Mouse (Mus musculus) lung, adult 2 months (tissue): ENCODE data around the gene Mplkip. TPM values are rescaled to one million over a fixed set of nuclear protein-coding genes. Genes with fewer than 3 reads are reported as not detected.

Experiments
- DNase-seq: peaks from one replicate; pipeline ENCODE4 v3.0.0; 2022
- H3K4me1 ChIP-seq: fragments of 200-500 bp; 2 replicates; pipeline ENCODE4 v1.6.1; 2011; ENCODE audit warnings: low read length; ENCODE audit not compliant: control insufficient read depth, insufficient read depth
- H3K4me3 ChIP-seq: fragments of 200-500 bp; replicated peaks from 2 replicates; pipeline ENCODE3; 2011; ENCODE audit warnings: low read depth, mild to moderate bottlenecking, control low read depth, low read length; ENCODE audit errors: extremely low read depth
- CTCF ChIP-seq: fragments of 200-500 bp; IDR thresholded peaks from 2 replicates; pipeline ENCODE4 v1.5.1; 2011; ENCODE audit warnings: mild to moderate bottlenecking, low read length, control low read depth; ENCODE audit not compliant: insufficient read depth
- POLR2A ChIP-seq: fragments of 200-500 bp; IDR thresholded peaks from 2 replicates; pipeline ENCODE4 v1.6.1; 2011; ENCODE audit warnings: low read depth, mild to moderate bottlenecking, control low read depth, low read length, borderline replicate concordance; ENCODE audit errors: extremely low read depth
- WGBS: fragments of 180-500 bp; shearing (Covaris S2); methylation state at CpG from one replicate; pipeline ENCODE4 v1.1.7; 2018; 5-methylcytosine and 5-hydroxymethylcytosine counted together
- polyA plus RNA-seq: library from polyadenylated mRNA; depleted of rRNA; stranded (reverse); fragments of >200 nt; gene quantifications from 2 replicates; pipeline ENCODE4 v1.2.3, GENCODE M21; 2012; rRNA removed

The Mplkip gene
- polyA plus RNA-seq, 1 experiment: 8.9 TPM

GRCm38 (mm10) chr13:17700090-17700715, 5.2 kb downstream of the Mplkip start:
- Histone ChIP-seq H3K4me1 (no peaks in the 10 kb centered on the region), H3K4me3 (no peak overlapping the region)
- WGBS: 80% methylated on average over 3 of the region's 3 CpGs
- no peak for DNase-seq
- TF ChIP-seq CTCF (no peak), POLR2A (no peak)

- DNase-seq: no peak
- no peak overlapping the region for H3K4me3 ChIP-seq
Observed at GRCm38 (mm10) chr13:17701322-17701721, 6.3 kb downstream of the Mplkip start.

GRCm38 (mm10) chr13:17702311-17702710, 7.3 kb downstream of the Mplkip start:
- TF ChIP-seq CTCF (no peak), POLR2A (no peak)
- DNase-seq: no peak
- Histone ChIP-seq H3K4me3 (no peak overlapping the region), H3K4me1 (no peaks in the 10 kb centered on the region)

More at GRCm38 (mm10) chr13:17701322-17701721, 6.3 kb downstream of the Mplkip start:
- no peaks in the 10 kb centered on the region for H3K4me1 ChIP-seq
- TF ChIP-seq CTCF: no peak
- TF ChIP-seq POLR2A: no peak

- Histone ChIP-seq H3K4me3 (no peak overlapping the region), H3K4me1 (no peaks in the 10 kb centered on the region)
- DNase-seq: no peak
- TF ChIP-seq POLR2A (no peak), CTCF (no peak)
- 50% methylated on average over 6 of the region's 6 CpGs for WGBS
Observed at GRCm38 (mm10) chr13:17705188-17705826, 10.3 kb downstream of the Mplkip start.

GRCm38 (mm10) chr13:17708784-17709311, 13.9 kb downstream of the Mplkip start:
- WGBS: 89% methylated on average over 5 of the region's 5 CpGs
- no peak for DNase-seq
- H3K4me1 ChIP-seq: no peaks in the 10 kb centered on the region
- no peak overlapping the region for H3K4me3 ChIP-seq
- TF ChIP-seq CTCF: no peak
- TF ChIP-seq POLR2A: no peak

- TF ChIP-seq POLR2A: no peak
- TF ChIP-seq CTCF: no peak
- Histone ChIP-seq H3K4me3 (no peak overlapping the region), H3K4me1 (no peaks in the 10 kb centered on the region)
- DNase-seq: no peak
- WGBS: 89% methylated on average over 1 of the region's 1 CpGs
Observed at GRCm38 (mm10) chr13:17717357-17717756, 22.4 kb downstream of the Mplkip start.

- Histone ChIP-seq H3K4me1 (no peaks in the 10 kb centered on the region), H3K4me3 (no peak overlapping the region)
- 75% methylated on average over 4 of the region's 4 CpGs for WGBS
- DNase-seq: no peak
- no peak for TF ChIP-seq POLR2A
- TF ChIP-seq CTCF: no peak
Observed at GRCm38 (mm10) chr13:17727922-17728321, 32.9 kb downstream of the Mplkip start.

GRCm38 (mm10) chr13:17728798-17729197, 33.8 kb downstream of the Mplkip start:
- Histone ChIP-seq H3K4me3 (no peak overlapping the region), H3K4me1 (no peaks in the 10 kb centered on the region)
- WGBS: 87% methylated on average over 3 of the region's 3 CpGs
- DNase-seq: no peak
- no peak for TF ChIP-seq POLR2A
- no peak for TF ChIP-seq CTCF

Other genes starting within 250 kb of the Mplkip start
- gene Sugct, start 361 bp downstream of the Mplkip start, polyA plus RNA-seq: 0.63 and 1.1 TPM in 2 replicates
- 37.2 and 47.3 TPM in 2 replicates for gene Cdk13, start 109.9 kb downstream of the Mplkip start, polyA plus RNA-seq
- gene Rala, start 249.0 kb downstream of the Mplkip start, polyA plus RNA-seq: 12.8 and 25.2 TPM in 2 replicates